Mouse (Mus musculus) embryonic stem cell, embryonic (primary cell): Measurements from ENCODE around the gene Zp3.

Experiments used
- CTCF ChIA-PET, 4 experiments: fragments of 300-600 bp in 2 of 4; fragments of 350-600 bp in 2 of 4; sonication (Branson Sonifier 250); formaldehyde crosslinking; loops; one replicate each; lab custom pipeline; 2022; ENCODE audit warnings: inconsistent platforms in 2 of 4; lab: Charles Lee
- POLR2A ChIA-PET, 4 experiments: fragments of 300-600 bp in 2 of 4; fragments of 350-600 bp in 2 of 4; sonication (Branson Sonifier 250); formaldehyde crosslinking; loops; one replicate each; lab custom pipeline; 2022; ENCODE audit warnings: antibody characterized with exemption in 4 of 4, inconsistent platforms in 1 of 4; lab: Charles Lee

Gene Zp3

GRCm38 (mm10) chr5:135975893-135976668 is 3.8 kb upstream of the Zp3 start:
- ChIA-PET POLR2A (interaction anchor here in 3 of 4 experiments (0.6 to 4.6 kb wide), 12 partner anchors 9 to 76 kb away, joined by 3 to 25 read pairs (median 5); partner anchors contain the start of genes Dtx2 (in 1 of the 3) and Ywhag (in 1 of the 3)), CTCF (interaction anchor here in 1 of 4 experiments (0.7 to 1.3 kb wide), 3 partner anchors 11 to 172 kb away, joined by 3 to 4 read pairs (median 3); no protein-coding TSS in a partner anchor)

GRCm38 (mm10) chr5:135979381-135979780 is 518 bp upstream of the Zp3 start:
- CTCF ChIA-PET: interaction anchor here in 1 of 4 experiments (0.7 to 3.4 kb wide), 7 partner anchors 13 to 104 kb away, joined by 3 to 34 read pairs (median 4); partner anchors contain the start of genes Dtx2 and Rasa4
- POLR2A ChIA-PET: interaction anchor here in 2 of 4 experiments (1.1 to 6.0 kb wide), 8 partner anchors 16 to 136 kb away, joined by 3 to 34 read pairs (median 4); no protein-coding TSS in a partner anchor

DNA sequence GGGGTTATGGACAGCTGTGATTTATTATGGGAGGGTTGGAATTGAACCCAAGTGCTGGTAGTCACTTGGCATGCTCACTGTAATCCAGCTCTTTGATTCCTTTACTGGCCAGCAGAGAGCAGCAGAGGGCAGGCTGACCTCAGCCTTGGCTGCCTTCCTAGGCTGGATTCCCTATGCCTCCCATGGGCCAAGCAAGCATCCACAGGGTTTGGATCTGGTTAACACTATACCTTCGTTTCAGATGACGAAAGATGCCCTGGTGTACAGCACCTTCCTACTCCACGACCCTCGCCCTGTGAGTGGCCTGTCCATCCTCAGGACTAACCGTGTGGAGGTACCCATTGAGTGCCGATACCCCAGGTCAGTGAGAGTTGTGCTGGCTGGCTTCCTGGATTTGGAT is 2.5 kb downstream of the Zp3 start:
- CTCF ChIA-PET: interaction anchor here (0.5 to 3.4 kb wide), 68 partner anchors 8 to 1342 kb away, joined by 3 to 34 read pairs (median 4); partner anchors contain the start of genes Dtx2 (in 4 of the 4), Hspb1 (in 1 of the 4), Rasa4 (in 1 of the 4) and Srrm3 (in 1 of the 4)
- POLR2A ChIA-PET: interaction anchor here in 3 of 4 experiments (0.7 to 6.0 kb wide), 26 partner anchors 10 to 204 kb away, joined by 3 to 34 read pairs (median 4); partner anchors contain the start of genes Dtx2 (in 3 of the 3), Hspb1 (in 1 of the 3), Mdh2 (in 1 of the 3) and Styxl1 (in 1 of the 3)

DNA sequence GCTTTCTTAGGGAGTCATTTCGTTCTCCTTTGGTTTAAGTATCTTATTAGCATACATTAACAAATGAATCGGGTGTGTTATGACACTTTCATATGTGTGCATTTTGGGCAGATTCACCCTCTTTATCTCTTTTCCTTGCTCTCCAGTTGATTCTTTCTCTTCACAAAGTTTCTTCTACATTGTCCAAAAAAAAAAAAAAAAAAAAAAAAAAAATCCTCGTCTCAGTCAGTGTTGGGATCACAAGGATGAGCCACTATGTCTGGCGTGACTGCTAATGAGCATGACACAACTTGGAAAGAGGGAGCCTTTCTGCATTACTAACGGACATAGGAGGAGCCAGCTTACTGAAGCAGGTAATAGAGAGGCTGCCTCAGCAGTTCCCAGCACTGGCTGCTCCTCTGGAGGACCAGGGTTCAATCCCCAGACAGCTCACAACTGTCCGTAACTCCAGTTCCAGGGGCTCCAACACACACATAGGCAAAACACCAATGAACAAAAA is 4.7 kb downstream of the Zp3 start:
- ChIA-PET POLR2A (interaction anchor here in 3 of 4 experiments (0.5 to 4.0 kb wide), 20 partner anchors 8 to 1043 kb away, joined by 3 to 25 read pairs (median 4); partner anchors contain the start of genes Dtx2 (in 3 of the 3), Hspb1 (in 1 of the 3), Ssc4d (in 1 of the 3) and Ywhag (in 1 of the 3)), CTCF (interaction anchor here (0.5 to 2.8 kb wide), 11 partner anchors 10 to 1310 kb away, joined by 3 to 17 read pairs (median 4); partner anchors contain the start of gene Dtx2 (in 2 of the 4))

GRCm38 (mm10) chr5:135987248-135987647 is 7.3 kb downstream of the Zp3 start:
- ChIA-PET POLR2A (interaction anchor here (0.6 to 4.0 kb wide), 40 partner anchors 8 to 1348 kb away, joined by 3 to 25 read pairs (median 4); partner anchors contain the start of genes Ywhag (in 3 of the 4), Ssc4d (in 2 of the 4) and Hspb1 (in 1 of the 4)), CTCF (interaction anchor here (0.5 to 2.5 kb wide), 39 partner anchors 11 to 396 kb away, joined by 3 to 11 read pairs (median 4); partner anchors contain the start of genes Mdh2 (in 1 of the 4) and Styxl1 (in 1 of the 4))

- ChIA-PET CTCF (interaction anchor here in 1 of 4 experiments (0.6 kb wide), 1 partner anchor 166 kb away, joined by 3 read pairs; no protein-coding TSS in a partner anchor), POLR2A (interaction anchor here in 1 of 4 experiments (0.6 kb wide), 1 partner anchor 788 kb away, joined by 3 read pairs; no protein-coding TSS in a partner anchor)
Measured at GRCm38 (mm10) chr5:135990601-135991000, 10.7 kb downstream of the Zp3 start.

- POLR2A ChIA-PET: interaction anchor here in 3 of 4 experiments (0.6 to 3.3 kb wide), 29 partner anchors 8 to 205 kb away, joined by 3 to 15 read pairs (median 5); partner anchors contain the start of genes Hspb1 (in 2 of the 3), Prkrip1 (in 1 of the 3), Upk3b (in 1 of the 3) and Ywhag (in 1 of the 3)
- CTCF ChIA-PET: interaction anchor here (0.6 to 6.2 kb wide), 14 partner anchors 9 to 1315 kb away, joined by 3 to 34 read pairs (median 6); partner anchors contain the start of genes Hspb1 (in 1 of the 4) and Zp3 (in 1 of the 4)
Measured at GRCm38 (mm10) chr5:135993381-135993965, 13.6 kb downstream of the Zp3 start.

- CTCF ChIA-PET: interaction anchor here (0.5 to 6.2 kb wide), 31 partner anchors 8 to 1608 kb away, joined by 3 to 34 read pairs (median 4); partner anchors contain the start of genes Hspb1 (in 1 of the 4), Prkrip1 (in 1 of the 4), Rasa4 (in 1 of the 4) and Vps37d (in 1 of the 4)
- POLR2A ChIA-PET: interaction anchor here (0.5 to 3.3 kb wide), 63 partner anchors 8 to 628 kb away, joined by 3 to 22 read pairs (median 4); partner anchors contain the start of genes Hspb1 (in 3 of the 4), Mdh2 (in 2 of the 4), Styxl1 (in 2 of the 4) and Ywhag (in 2 of the 4)
Measured at GRCm38 (mm10) chr5:135994335-135994724, 14.4 kb downstream of the Zp3 start.

DNA sequence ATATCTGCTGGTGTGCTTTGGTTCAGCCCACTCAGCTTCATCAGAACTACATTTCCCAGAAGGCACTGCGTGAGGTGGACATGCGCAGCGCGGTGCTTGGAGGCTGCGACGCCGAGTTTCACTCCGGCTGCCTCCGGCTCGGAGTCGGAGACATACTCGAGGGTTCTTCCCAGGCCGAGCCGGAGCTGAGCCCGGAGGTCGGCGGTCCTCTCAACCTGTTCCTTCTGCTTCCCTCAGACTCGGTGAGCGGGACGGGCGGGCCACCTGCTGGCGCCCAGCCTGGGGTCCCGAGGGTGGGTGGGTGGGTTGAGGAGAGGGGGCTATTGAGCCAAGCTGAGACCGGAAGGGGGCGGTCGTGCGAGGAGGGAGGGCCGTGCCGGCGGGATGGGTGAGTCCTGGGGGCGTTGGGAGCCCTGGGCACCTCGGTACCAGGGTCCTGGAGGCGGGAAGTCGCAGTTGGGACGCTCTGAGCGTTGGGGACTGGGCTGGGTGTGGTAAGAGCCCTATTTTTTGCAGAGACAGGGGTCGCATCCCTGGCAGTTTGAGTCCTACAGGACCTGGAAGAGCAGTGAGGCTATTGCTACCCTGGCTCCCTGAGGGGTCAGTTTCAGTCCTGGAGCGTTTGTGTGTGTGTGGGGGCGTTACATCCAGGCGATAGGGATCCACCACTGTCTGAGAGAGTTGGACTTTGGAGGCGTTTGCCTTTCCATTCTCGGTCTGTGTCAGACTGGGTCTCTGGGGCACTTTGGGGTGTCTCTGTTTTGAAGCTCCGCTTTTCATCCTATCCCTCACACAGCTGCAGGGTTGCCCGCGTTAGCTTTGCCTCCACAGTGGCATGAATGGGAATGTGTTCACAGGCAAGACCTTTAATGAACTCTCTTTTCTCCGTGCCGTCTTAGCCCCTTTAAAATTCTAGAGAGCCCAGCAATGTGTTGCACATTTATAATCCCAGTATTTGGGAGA is 15.1 kb downstream of the Zp3 start, which contains the start of gene Dtx2:
TSS of gene Dtx2 (plus strand) at position 76 of the 963 bp plus-strand sequence.
- CTCF ChIA-PET: interaction anchor here (0.5 to 6.2 kb wide), 40 partner anchors 7 to 1609 kb away, joined by 3 to 34 read pairs (median 4); partner anchors contain the start of genes Hspb1 (in 1 of the 4), Prkrip1 (in 1 of the 4), Rasa4 (in 1 of the 4) and Vps37d (in 1 of the 4)
- POLR2A ChIA-PET: interaction anchor here (0.5 to 3.3 kb wide), 71 partner anchors 7 to 627 kb away, joined by 3 to 22 read pairs (median 4); partner anchors contain the start of genes Hspb1 (in 3 of the 4), Mdh2 (in 2 of the 4), Styxl1 (in 2 of the 4) and Upk3b (in 2 of the 4)

DNA sequence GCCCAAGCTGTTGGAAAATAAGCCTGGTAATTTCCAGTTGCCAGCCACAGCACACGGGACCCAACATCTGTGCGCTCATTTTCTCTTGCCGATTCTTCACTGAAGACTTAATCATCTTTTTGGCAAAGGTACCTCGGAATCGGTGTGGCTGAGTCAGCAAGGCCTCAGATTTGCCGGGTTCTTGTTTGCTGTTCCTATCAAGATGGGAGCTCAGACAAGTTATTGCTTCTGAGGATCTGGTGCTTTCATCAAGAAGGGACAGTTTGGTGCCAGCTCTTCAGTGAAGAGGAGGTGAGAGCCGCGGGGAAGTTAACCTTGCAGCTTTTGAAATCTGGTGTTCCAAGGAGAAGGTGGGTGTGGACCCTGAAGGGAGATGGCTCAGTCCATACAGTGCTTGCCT is 16.3 kb downstream of the Zp3 start:
- ChIA-PET CTCF (interaction anchor here (0.6 to 6.2 kb wide), 9 partner anchors 11 to 95 kb away, joined by 3 to 34 read pairs (median 4); partner anchors contain the start of gene Zp3 (in 1 of the 4)), POLR2A (interaction anchor here in 3 of 4 experiments (0.9 to 3.3 kb wide), 13 partner anchors 9 to 65 kb away, joined by 3 to 22 read pairs (median 6); partner anchors contain the start of gene Upk3b (in 1 of the 3))

GRCm38 (mm10) chr5:136001222-136001621 is 21.3 kb downstream of the Zp3 start:
- ChIA-PET POLR2A (interaction anchor here in 3 of 4 experiments (0.6 to 3.6 kb wide), 8 partner anchors 14 to 262 kb away, joined by 3 to 20 read pairs (median 3); no protein-coding TSS in a partner anchor), CTCF (interaction anchor here in 1 of 4 experiments (0.6 kb wide), 1 partner anchor 98 kb away, joined by 5 read pairs; no protein-coding TSS in a partner anchor)

DNA sequence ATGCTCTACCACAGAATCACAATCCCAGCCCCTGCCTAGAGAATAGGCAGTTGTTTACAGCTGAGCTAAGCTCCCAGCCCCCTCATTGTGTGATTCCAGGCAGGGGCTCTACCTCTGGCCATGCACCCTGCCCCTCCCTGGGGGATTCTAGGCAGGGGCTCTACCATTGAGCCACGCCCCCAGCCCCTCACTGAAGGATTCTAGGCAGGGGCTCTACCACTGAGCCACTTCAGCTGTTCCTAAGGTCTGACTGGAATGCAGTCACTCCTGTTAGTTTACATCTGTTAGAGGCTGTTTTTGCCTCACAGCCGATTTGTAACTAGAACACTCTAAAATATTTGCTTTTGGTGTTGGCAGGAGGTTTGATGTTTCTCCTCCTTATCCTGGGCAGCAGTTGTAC is 22.4 kb downstream of the Zp3 start:
- CTCF ChIA-PET: interaction anchor here in 3 of 4 experiments (0.6 to 1.9 kb wide), 13 partner anchors 8 to 1684 kb away, joined by 3 to 9 read pairs (median 3); partner anchors contain the start of gene Dtx2 (in 1 of the 3)
- POLR2A ChIA-PET: interaction anchor here in 3 of 4 experiments (0.6 to 3.6 kb wide), 25 partner anchors 7 to 250 kb away, joined by 3 to 20 read pairs (median 4); partner anchors contain the start of genes Dtx2 (in 3 of the 3), Ywhag (in 2 of the 3), Hspb1 (in 1 of the 3) and Upk3b (in 1 of the 3)

GRCm38 (mm10) chr5:136002751-136003151 is 22.9 kb downstream of the Zp3 start:
- ChIA-PET CTCF (interaction anchor here (0.5 to 1.9 kb wide), 19 partner anchors 9 to 1514 kb away, joined by 3 to 9 read pairs (median 4); partner anchors contain the start of gene Dtx2 (in 1 of the 4)), POLR2A (interaction anchor here in 3 of 4 experiments (0.5 to 3.6 kb wide), 35 partner anchors 8 to 700 kb away, joined by 3 to 20 read pairs (median 4); partner anchors contain the start of genes Dtx2 (in 3 of the 3), Ywhag (in 2 of the 3), Hspb1 (in 1 of the 3) and Upk3b (in 1 of the 3))

DNA sequence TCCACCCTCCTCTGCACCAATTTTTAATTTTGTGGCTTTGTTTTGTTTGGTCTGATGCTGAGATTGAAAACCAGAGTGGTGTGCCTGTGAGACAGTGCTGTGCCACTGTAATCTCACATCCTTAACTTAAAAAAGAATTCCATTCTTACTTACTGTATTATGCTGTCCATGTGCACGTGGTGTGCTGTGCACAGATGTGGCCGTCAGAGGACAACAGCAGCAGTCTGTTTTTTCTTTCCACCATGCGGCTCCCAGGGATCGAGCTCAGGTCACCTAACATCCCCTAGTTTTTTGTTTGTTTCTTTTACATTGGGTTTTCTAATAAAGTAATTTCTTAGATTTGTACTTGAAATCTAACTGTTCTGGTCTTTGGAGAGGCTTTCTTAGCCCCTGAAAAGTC is 24.6 kb downstream of the Zp3 start:
- ChIA-PET CTCF (no interaction called here), POLR2A (interaction anchor here in 2 of 4 experiments (1.3 to 2.5 kb wide), 5 partner anchors 10 to 101 kb away, joined by 4 to 8 read pairs (median 8); partner anchors contain the start of gene Dtx2 (in 2 of the 2))
